In the genomic region with DNA sequence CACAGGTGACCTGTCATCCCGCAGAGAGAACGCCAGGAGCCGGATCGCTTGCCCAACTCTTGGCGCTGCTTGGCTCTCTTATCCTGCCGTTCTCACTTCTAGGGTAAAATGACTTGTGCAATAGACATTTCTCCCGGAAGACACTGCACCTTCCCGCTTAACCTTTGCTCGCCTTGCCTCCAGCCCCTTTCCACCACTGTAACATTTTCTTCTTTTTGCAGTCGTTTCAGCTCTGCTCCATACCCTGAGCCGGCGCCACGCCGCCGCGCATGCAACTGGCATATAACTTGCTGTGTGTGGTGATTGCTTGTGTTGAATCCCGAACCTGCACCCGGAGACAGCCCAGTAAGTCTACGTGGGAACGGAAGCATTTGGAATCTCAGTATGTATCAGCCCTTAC, we compare ENCODE assay signal across 7 mouse cellular contexts. TPM values are rescaled to one million over a fixed set of nuclear protein-coding genes. Genes with fewer than 3 reads are reported as not detected.
DNase-seq lines count a peak whose midpoint lies in the region; ATAC-seq and TF ChIP-seq lines count a peak whose summit lies in the region.

No protein-coding gene starts in this region.

- no peaks in the 10 kb centered on the region for H3K36me3 ChIP-seq in forebrain, postnatal 0 days (ENCODE audit: insufficient read depth)
- H3K36me3 ChIP-seq in liver, embryonic 13.5 days: peaks cover 12% of the 10 kb centered on the region
- no peaks in the 10 kb centered on the region for H3K36me3 ChIP-seq in neural tube, embryonic 14.5 days (ENCODE audit: control insufficient read depth, insufficient read depth, low read length)

- H3K9ac ChIP-seq in forebrain, postnatal 0 days: peak overlapping the region; percentile 62
- peak overlapping the region; percentile 86 for H3K9ac ChIP-seq in liver, embryonic 13.5 days
- H3K9ac ChIP-seq in neural tube, embryonic 14.5 days (replicated peaks; ENCODE audit: low read depth, low read length): peak overlapping the region; percentile 65

- no peaks in the 10 kb centered on the region for H3K9me3 ChIP-seq in forebrain, postnatal 0 days (ENCODE audit: low read length)
- H3K9me3 ChIP-seq in liver, embryonic 13.5 days (replicated peaks): no peaks in the 10 kb centered on the region
- H3K9me3 ChIP-seq in neural tube, embryonic 14.5 days (ENCODE audit: control insufficient read depth, low read length): no peaks in the 10 kb centered on the region

- no peak for TF ChIP-seq CTCF in forebrain, postnatal 0 days (IDR thresholded peaks at IDR 0.05; ENCODE audit: low read depth)

- peak; percentile 49 for ATAC-seq in forebrain, postnatal 0 days
- ATAC-seq in liver, embryonic 13.5 days (ENCODE audit: low read depth): peak; percentile 40; the same call in 1 of the 2 replicates
- ATAC-seq in neural tube, embryonic 14.5 days (ENCODE audit: low read depth): peak; percentile 52; the same call in 1 of the 2 replicates

- 0 out of 2 replicates have a peak overlapping the region, but pooled peaks have one; percentile 17 for H3K27ac ChIP-seq in forebrain, postnatal 0 days (ENCODE audit: low read depth, low read length)
- peak overlapping the region; percentile 77 for H3K27ac ChIP-seq in liver, embryonic 13.5 days
- 0 out of 2 replicates have a peak overlapping the region, but pooled peaks have one; percentile 53 for H3K27ac ChIP-seq in neural tube, embryonic 14.5 days (ENCODE audit: low read depth, low read length)

- H3K4me1 ChIP-seq in forebrain, postnatal 0 days (ENCODE audit: insufficient read depth): peaks cover 2% of the 10 kb centered on the region; the same call in 1 of the 2 replicates
- peaks cover 22% of the 10 kb centered on the region for H3K4me1 ChIP-seq in liver, embryonic 13.5 days (replicated peaks)
- 0 out of 2 replicates have a peak, but pooled peaks cover 3% of the 10 kb centered on the region for H3K4me1 ChIP-seq in neural tube, embryonic 14.5 days (ENCODE audit: control insufficient read depth, insufficient read depth, low read length)

- H3K4me2 ChIP-seq in forebrain, postnatal 0 days (ENCODE audit: low read depth): peak overlapping the region; percentile 90
- H3K4me2 ChIP-seq in liver, embryonic 13.5 days: peak overlapping the region; percentile 89
- H3K4me2 ChIP-seq in neural tube, embryonic 14.5 days (ENCODE audit: low read depth, low read length): peak overlapping the region; percentile 74

- WGBS in forebrain, postnatal 0 days: under 1% methylated on average over 20 of the region's 20 CpGs
- WGBS in liver, embryonic 13.5 days (ENCODE audit: insufficient replicate concordance): under 1% methylated on average over 20 of the region's 20 CpGs
- under 1% methylated on average over 20 of the region's 20 CpGs for WGBS in neural tube, embryonic 14.5 days

- no peaks in the 10 kb centered on the region for H3K27me3 ChIP-seq in forebrain, postnatal 0 days (ENCODE audit: insufficient read depth, low read length)
- H3K27me3 ChIP-seq in liver, embryonic 13.5 days: no peaks in the 10 kb centered on the region
- no peaks in the 10 kb centered on the region for H3K27me3 ChIP-seq in neural tube, embryonic 14.5 days (ENCODE audit: control insufficient read depth, insufficient read depth, low read length)

- peak; percentile 24 for DNase-seq in ovary, postnatal 36 days (ENCODE audit: low spot score)
- DNase-seq in ovary, postnatal 10 days (ENCODE audit: low spot score): no peak
- DNase-seq in brain, adult 2 months (ENCODE audit: low read depth, low spot score): peak; percentile 27
- peak; percentile 29 for DNase-seq in forebrain, postnatal 0 days
- no peak for DNase-seq in liver, embryonic 13.5 days
- no peak for DNase-seq in adrenal gland, adult 2 months

- peak overlapping the region; percentile 63 for H3K4me3 ChIP-seq in forebrain, postnatal 0 days (ENCODE audit: low read depth, low read length)
- peak overlapping the region; percentile 91 for H3K4me3 ChIP-seq in liver, embryonic 13.5 days (replicated peaks)
- H3K4me3 ChIP-seq in neural tube, embryonic 14.5 days (ENCODE audit: low read depth, low read length): peak overlapping the region; percentile 76

RNA-seq across cellular contexts. Expression of gene Stat1, which starts 0.5 kb away (rescaled TPM):
- total RNA-seq in forebrain, postnatal 0 days (2014; rRNA removed): 10.9 and 22.3 TPM in 2 replicates
- 9.3 and 12.2 TPM in 2 replicates for polyA plus RNA-seq in forebrain, postnatal 0 days (2015; fragmentation: Nextera tagmentation; extraction: Ambion mirVana)
- 19.1 and 20.9 TPM in 2 replicates for polyA plus RNA-seq in liver, embryonic 13.5 days (2015; fragmentation: Nextera tagmentation; extraction: Ambion mirVana)
- polyA plus RNA-seq in neural tube, embryonic 14.5 days (2014; fragmentation: Nextera tagmentation; extraction: Ambion mirVana): 13.1 and 18.3 TPM in 2 replicates
- 100 to 1,000 TPM in 1 of 2 experiments, 10 to 100 TPM in 1; 79.2 to 131 TPM for total RNA-seq in adrenal gland, adult 2 months (2021)
- polyA plus RNA-seq in adrenal gland, adult 2 months (2012; rRNA removed): 97.2 and 127 TPM in 2 replicates

Comparison
In these comparisons a context has a peak if more than half of its experiments do, and no peak if none do; other contexts are left out.
1. DNase-seq: peak in ovary, postnatal 36 days (single experiment), brain, adult 2 months (single experiment) and forebrain, postnatal 0 days (single experiment); none in ovary, postnatal 10 days (single experiment), liver, embryonic 13.5 days (single experiment) and adrenal gland, adult 2 months (single experiment).
2. H3K27ac ChIP-seq: peak in every context shown above with its lines; median percentile 77 in liver, embryonic 13.5 days; 53 in neural tube, embryonic 14.5 days; 17 in forebrain, postnatal 0 days.
3. Peak in every context shown above with its lines, with median percentiles within 50 percentile points of each other: ATAC-seq, H3K4me2 ChIP-seq, H3K4me3 ChIP-seq and H3K9ac ChIP-seq.